Mouse (Mus musculus) ES-E14 (cell line): ENCODE results near the gene Nasp. TPM values are rescaled to one million over a fixed set of nuclear protein-coding genes. Genes with fewer than 3 reads are reported as not detected.
A peak's percentile ranks its signal among the peaks of the same experiment; 100 is the strongest.
"Not testable (repeated sequence)": the region's sequence is repeated elsewhere in the genome, so short reads cannot be mapped to it uniquely, and the experiment has no call there.

ENCODE experiments used
- DNase-seq: peaks from one replicate; pipeline ENCODE4 v3.0.0-alpha.2; 2013; ENCODE audit warnings: low read depth, low spot score
- H3K27ac ChIP-seq: 2 replicates; pipeline ENCODE4 v1.5.1; 2012; ENCODE audit warnings: low read depth, mild to moderate bottlenecking, low read length, moderate library complexity, mixed read lengths; ENCODE audit not compliant: poor library complexity, insufficient read depth, severe bottlenecking
- H3K36me3 ChIP-seq: 2 replicates; pipeline ENCODE4 v1.6.1; 2012; ENCODE audit warnings: mild to moderate bottlenecking, low read length, moderate library complexity, mixed read lengths; ENCODE audit not compliant: control insufficient read depth, poor library complexity, insufficient read depth, severe bottlenecking
- H3K4me1 ChIP-seq, 2 experiments: fragments of 150-350 bp in 1 of 2; sonication (generic) in 1 of 2; 2 replicates each; pipeline ENCODE4 v1.6.1; 2012; ENCODE audit warnings: low read length in 2 of 2, mild to moderate bottlenecking in 1 of 2, mixed read lengths in 1 of 2; ENCODE audit not compliant: control insufficient read depth in 2 of 2, insufficient read depth in 2 of 2, poor library complexity in 1 of 2
- H3K4me3 ChIP-seq, 2 experiments: fragments of 150-350 bp in 1 of 2; sonication (generic) in 1 of 2; 2 replicates each; pipeline ENCODE4 v1.5.1; 2012; ENCODE audit warnings: low read length in 2 of 2, low read depth in 1 of 2, mild to moderate bottlenecking in 1 of 2, mixed read lengths in 1 of 2; ENCODE audit not compliant: insufficient read depth in 1 of 2, poor library complexity in 1 of 2, severe bottlenecking in 1 of 2
- H3K9ac ChIP-seq: 2 replicates; pipeline ENCODE4 v1.6.1; 2012; ENCODE audit warnings: low read depth, mild to moderate bottlenecking, low read length, mixed read lengths; ENCODE audit not compliant: poor library complexity, insufficient read depth, severe bottlenecking
- H3K9me3 ChIP-seq: fragments of 150-350 bp; sonication (generic); 2 replicates; pipeline ENCODE4 v1.6.1; 2012; ENCODE audit warnings: low read depth, mild to moderate bottlenecking, low read length; ENCODE audit not compliant: control insufficient read depth, insufficient read depth
- CHD2 ChIP-seq: IDR thresholded peaks from 2 replicates; pipeline ENCODE4 v1.6.1; 2014; ENCODE audit warnings: mild to moderate bottlenecking, low read depth, low read length, inconsistent platforms
- HCFC1 ChIP-seq: IDR thresholded peaks from 2 replicates; pipeline ENCODE4 v1.6.1; 2012; ENCODE audit warnings: low read length, inconsistent platforms, borderline replicate concordance; ENCODE audit not compliant: insufficient read depth
- MAFK ChIP-seq: IDR thresholded peaks from 2 replicates; pipeline ENCODE4 v1.6.1; 2014; ENCODE audit warnings: mild to moderate bottlenecking, low read depth, low read length, inconsistent platforms; ENCODE audit not compliant: insufficient read depth
- ZC3H11A ChIP-seq: IDR thresholded peaks from 2 replicates; pipeline ENCODE4 v1.6.1; 2012; ENCODE audit warnings: low read depth, mild to moderate bottlenecking, inconsistent platforms, low read length, borderline replicate concordance
- ZNF384 ChIP-seq: IDR thresholded peaks from 2 replicates; pipeline ENCODE4 v1.6.1; 2012; ENCODE audit warnings: low read depth, low read length, inconsistent platforms
- in situ Hi-C, 2 experiments: fragments of 600-800 bp; cut with MboI; formaldehyde crosslinking; loops; one replicate each; pipeline ENCODE4 v1.15.1; 2025; ENCODE audit warnings: low sequenced_read_pairs in 2 of 2, inconsistent platforms in 1 of 2; ENCODE audit not compliant: unreplicated experiment in 2 of 2
- total RNA-seq: library from RNA; depleted of rRNA; stranded (reverse); fragments of 300-350 nt; gene quantifications from 2 replicates; pipeline ENCODE4 v1.2.3, GENCODE M21; 2012; rRNA removed

Gene Nasp
- total RNA-seq = 325 and 342 TPM in 2 replicates

DNA sequence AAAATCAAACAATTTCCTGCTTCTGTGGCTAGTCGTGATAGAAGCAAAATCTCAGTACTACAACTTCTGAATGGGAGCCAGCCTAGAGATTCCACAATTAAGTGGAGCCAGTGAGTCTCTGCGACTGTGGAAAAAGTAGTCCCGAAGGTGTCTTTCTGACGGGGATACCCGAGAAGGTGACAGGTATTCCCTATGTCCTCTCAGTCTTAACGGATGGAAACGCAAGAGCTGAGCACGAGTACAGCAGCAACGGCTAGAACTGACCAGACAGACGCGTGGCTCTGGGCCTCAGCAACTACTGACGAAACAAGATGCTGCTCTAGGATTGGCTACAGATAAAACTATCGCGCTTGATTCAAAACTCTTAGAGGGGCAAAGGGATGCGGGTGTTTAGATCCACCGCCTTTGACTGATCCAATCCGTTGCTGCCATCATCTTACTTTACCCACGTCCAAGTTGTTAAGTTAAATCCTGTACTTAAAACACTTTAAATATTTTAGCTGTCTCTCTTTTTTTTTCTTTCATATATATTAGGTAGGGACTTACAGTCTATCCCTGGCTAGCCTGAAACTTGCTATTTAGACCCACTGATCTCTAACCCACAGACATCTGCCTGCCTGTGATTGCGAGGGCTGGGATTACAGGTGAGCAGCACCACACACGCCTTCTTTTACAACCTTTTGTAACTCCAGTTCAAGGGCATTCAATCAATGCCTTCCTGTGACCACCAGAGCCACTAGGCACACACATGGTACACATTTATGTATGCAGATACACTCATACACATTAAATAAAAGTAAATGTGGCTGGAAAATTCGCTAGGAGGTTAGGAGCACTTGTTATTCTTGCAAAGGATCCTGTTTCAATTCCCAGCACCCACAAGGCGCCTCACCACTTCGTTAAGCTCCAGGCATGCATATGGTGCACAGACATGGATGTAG, at the start of gene Nasp:
Gene Nasp, minus strand, starts transcription at position 220 of the 941 bp plus-strand sequence.
- TF ChIP-seq ZNF384 = no peak
- peak; percentile 94 for TF ChIP-seq CHD2
- TF ChIP-seq ZC3H11A = no peak
- peak; percentile 79 for DNase-seq
- H3K9ac ChIP-seq = peak within 1 kb of the TSS; percentile 100
- H3K36me3 ChIP-seq = peaks cover 3% of the 10 kb centered on the region
- peak within 1 kb of the TSS; percentile 89 for H3K27ac ChIP-seq
- in situ Hi-C loops = no loop called here
- H3K4me1 ChIP-seq = peaks cover 0 to 2% of the 10 kb centered on the region in 2 experiments; a peak in 1 of 4 replicates
- peak within 1 kb of the TSS; percentile 93 to 96 for H3K4me3 ChIP-seq
- H3K9me3 ChIP-seq = no peaks in the 10 kb centered on the region

DNA sequence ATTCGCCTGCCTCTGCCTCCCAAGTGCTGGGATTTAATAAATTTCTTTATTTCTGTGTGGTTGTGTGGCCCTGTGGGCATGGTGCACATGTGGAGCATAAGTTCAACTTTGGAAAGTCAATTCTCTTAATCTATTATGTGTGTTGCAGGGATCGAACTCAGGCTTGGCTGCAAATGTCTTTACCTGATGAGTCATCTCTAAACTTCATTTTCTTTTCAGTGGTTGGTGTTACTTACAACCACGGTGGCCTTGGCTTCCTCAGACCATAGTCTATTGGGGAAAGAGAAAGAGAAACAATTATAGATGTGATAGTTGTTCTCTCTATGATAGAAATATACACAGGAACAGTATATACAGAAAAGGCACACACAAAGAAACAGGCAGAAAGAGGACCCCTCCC, 48.3 kb upstream of the Nasp start:
- H3K36me3 ChIP-seq = no peaks in the 10 kb centered on the region
- no peak for TF ChIP-seq MAFK
- no peak for DNase-seq
- H3K4me1 ChIP-seq = no peaks in the 10 kb centered on the region
- no peak overlapping the region for H3K4me3 ChIP-seq
- in situ Hi-C loops = no loop called here
- no peak overlapping the region for H3K27ac ChIP-seq
- H3K9me3 ChIP-seq = no peaks in the 10 kb centered on the region
- no peak overlapping the region for H3K9ac ChIP-seq

DNA sequence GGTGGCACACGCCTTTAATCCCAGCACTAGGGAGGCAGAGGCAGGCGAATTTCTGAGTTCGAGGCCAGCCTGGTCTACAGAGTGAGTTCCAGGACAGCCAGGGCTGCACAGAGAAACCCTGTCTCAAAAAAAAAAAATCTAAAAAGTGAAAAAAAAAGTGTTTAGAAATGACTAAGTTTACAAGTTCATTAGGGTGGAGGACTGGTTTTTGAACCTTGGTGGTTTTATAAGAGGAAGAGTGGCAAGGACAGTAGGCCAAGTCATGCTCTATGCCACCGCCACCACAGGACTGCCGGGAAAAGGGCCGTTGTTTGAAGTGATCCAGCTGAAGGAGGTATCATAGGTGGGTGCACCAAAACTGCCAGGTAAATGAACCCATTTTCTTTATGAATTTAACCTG, 47.0 kb upstream of the Nasp start:
- H3K27ac ChIP-seq, H3K36me3 ChIP-seq, DNase-seq, H3K9me3 ChIP-seq, in situ Hi-C loops, H3K4me1 ChIP-seq, H3K4me3 ChIP-seq, H3K9ac ChIP-seq: not testable (repeated sequence)

- Histone ChIP-seq H3K4me3 (no peak overlapping the region), H3K27ac (no peak overlapping the region), H3K4me1 (no peaks in the 10 kb centered on the region), H3K36me3 (no peaks in the 10 kb centered on the region), H3K9me3 (no peaks in the 10 kb centered on the region), H3K9ac (no peak overlapping the region)
- in situ Hi-C loops = no loop called here
- TF ChIP-seq ZC3H11A = no peak
- TF ChIP-seq CHD2 = no peak
- TF ChIP-seq HCFC1 = no peak
- TF ChIP-seq ZNF384 = no peak
- no peak for TF ChIP-seq MAFK
- DNase-seq = no peak
Measured at GRCm38 (mm10) chr4:116672785-116673184, 45.0 kb upstream of the Nasp start.

DNA sequence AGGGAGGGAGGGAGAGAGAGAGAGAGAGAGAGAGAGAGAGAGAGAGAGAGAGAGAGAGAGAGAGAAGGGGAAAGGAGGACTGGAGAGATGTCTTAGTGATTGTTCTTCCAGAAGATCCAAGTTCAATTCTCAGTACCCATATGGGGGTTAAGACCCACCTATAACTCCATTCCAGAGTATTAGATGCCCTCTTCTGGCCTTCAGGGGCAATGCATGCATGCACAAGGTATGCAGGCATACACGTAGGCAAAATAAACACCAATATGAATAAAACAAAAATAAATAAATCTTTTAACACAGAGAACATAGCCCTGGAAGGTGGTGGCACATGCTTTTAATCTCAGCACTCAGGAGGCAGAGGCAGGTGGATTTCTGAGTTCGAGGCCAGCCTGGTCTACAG, 41.5 kb upstream of the Nasp start:
- in situ Hi-C loops = no loop called here
- H3K9ac ChIP-seq = no peak overlapping the region
- no peak for TF ChIP-seq CHD2
- TF ChIP-seq MAFK = no peak
- TF ChIP-seq HCFC1 = no peak
- no peak for TF ChIP-seq ZNF384
- TF ChIP-seq ZC3H11A = no peak
- no peak overlapping the region for H3K27ac ChIP-seq
- H3K4me3 ChIP-seq = no peak overlapping the region
- no peaks in the 10 kb centered on the region for H3K9me3 ChIP-seq
- no peaks in the 10 kb centered on the region for H3K4me1 ChIP-seq
- no peaks in the 10 kb centered on the region for H3K36me3 ChIP-seq
- no peak for DNase-seq
